Mouse (Mus musculus): ENCODE measurements around the gene Gm11146. TPM values are rescaled to one million over a fixed set of nuclear protein-coding genes. Genes with fewer than 3 reads are reported as not detected.

The Gm11146 gene
- total and polyA plus RNA-seq, 2 experiments = not detected

DNA sequence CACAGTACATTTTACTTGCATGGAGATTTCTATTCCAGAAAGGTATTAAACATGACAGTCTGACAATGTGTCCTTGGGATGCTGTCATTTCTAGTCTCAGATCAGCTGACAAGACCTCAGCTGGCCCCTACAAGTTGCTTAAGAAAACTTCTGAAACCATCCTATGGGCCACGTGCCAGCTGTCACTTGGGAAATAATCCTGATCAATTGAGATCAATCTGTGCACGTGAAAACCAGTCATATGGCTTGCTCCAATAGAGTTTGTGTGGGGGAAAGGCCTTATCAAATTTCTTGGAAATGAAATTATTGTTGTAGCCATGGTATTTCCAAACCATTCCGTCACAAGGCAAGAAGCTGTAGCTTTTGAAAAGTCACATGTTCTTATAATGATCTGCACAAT lies 50.8 kb downstream of the Gm11146 start:
- Histone ChIP-seq H3K9ac (ENCODE audit: low read depth, low read length) (no peak overlapping the region), H3K36me3 (ENCODE audit: control insufficient read depth, insufficient read depth, low read length) (no peaks in the 10 kb centered on the region), H3K79me2 (ENCODE audit: control insufficient read depth, insufficient read depth, low read length) (no peaks in the 10 kb centered on the region; the same call in 1 of the 2 replicates), H3K27ac (replicated peaks; ENCODE audit: insufficient read depth, low read depth, low read length) (no peak overlapping the region), H3K4me1 (ENCODE audit: control insufficient read depth, insufficient read depth, low read length) (peaks cover 3% of the 10 kb centered on the region; the same call in 1 of the 2 replicates), H3K27me3 (ENCODE audit: control insufficient read depth, insufficient read depth, low read length) (no peaks in the 10 kb centered on the region), H3K4me3 (ENCODE audit: insufficient read depth, low read depth, low read length) (no peak overlapping the region)
- peak; percentile 67 for DNase-seq (ENCODE audit: extremely low read depth, low read depth, low spot score)
- WGBS = 34% methylated on average over 3 of the region's 3 CpGs
- TF ChIP-seq POLR2A (IDR thresholded peaks at IDR 0.05; ENCODE audit: extremely low read depth, insufficient read depth, low read length) (no peak), CTCF (IDR thresholded peaks at IDR 0.05; ENCODE audit: low read depth, low read length) (no peak)

All from liver, adult 2 months (tissue).